Mouse (Mus musculus) hematopoietic stem cell, adult 5-6 weeks (primary cell): ENCODE data around the gene Pelo. TPM values are rescaled to one million over a fixed set of nuclear protein-coding genes. Genes with fewer than 3 reads are reported as not detected.
A peak's percentile ranks its signal among the peaks of the same experiment; 100 is the strongest.

Experiments
- ATAC-seq, 2 experiments: fragments of 125-278 bp in 1 of 2; replicated peaks in 1 of 2; 2 replicates each; pipeline ENCODE4 v1.8.0; 2016 to 2017; ENCODE audit warnings: inconsistent platforms in 2 of 2, mild to moderate bottlenecking in 2 of 2, moderate number of reproducible peaks in 2 of 2, low read depth in 1 of 2, moderate TSS enrichment in 1 of 2; ENCODE audit not compliant: low FRiP score in 2 of 2, poor library complexity in 2 of 2, severe bottlenecking in 2 of 2, insufficient read depth in 1 of 2, low TSS enrichment in 1 of 2
- total RNA-seq: library from RNA; stranded (forward); fragments of 172-1452, 232-1000 nt; gene quantifications from 2 replicates; pipeline ENCODE4 v1.2.3, GENCODE M21; 2017

Gene Pelo
- total RNA-seq, result 5.7 and 7.1 TPM in 2 replicates

GRCm38 (mm10) chr13:115090069-115090976, at the start of gene Pelo:
Gene Pelo, minus strand, starts transcription at chr13:115090186.
- ATAC-seq, result peak; percentile 82 to 83

GRCm38 (mm10) chr13:115138513-115138912, 48.5 kb upstream of the Pelo start:
- no peak for ATAC-seq

- ATAC-seq, result peak; percentile 53 to 64
These were observed 46.8 kb upstream of the Pelo start for GRCm38 (mm10) chr13:115136761-115137160.

- no peak for ATAC-seq
These were observed 42.4 kb upstream of the Pelo start for GRCm38 (mm10) chr13:115132435-115132834.

- peak; percentile 45 to 60; a peak in 2 of 4 replicates for ATAC-seq
These were observed 41.4 kb upstream of the Pelo start for GRCm38 (mm10) chr13:115131381-115131780.

- ATAC-seq, result no peak
These were observed 40.0 kb upstream of the Pelo start for GRCm38 (mm10) chr13:115130035-115130434.

- no peak for ATAC-seq
These were observed 37.8 kb upstream of the Pelo start for GRCm38 (mm10) chr13:115127826-115128225.

GRCm38 (mm10) chr13:115126534-115126933, 36.5 kb upstream of the Pelo start:
- no peak for ATAC-seq

GRCm38 (mm10) chr13:115125130-115125529, 35.1 kb upstream of the Pelo start:
- no peak for ATAC-seq

- no peak for ATAC-seq
These were observed 34.5 kb upstream of the Pelo start for GRCm38 (mm10) chr13:115124521-115124920.

GRCm38 (mm10) chr13:115118756-115119155, 28.8 kb upstream of the Pelo start:
- ATAC-seq, result peak in 1 of 2 experiments; percentile 32; a peak in 1 of 4 replicates

GRCm38 (mm10) chr13:115118195-115118594, 28.2 kb upstream of the Pelo start:
- no peak for ATAC-seq

GRCm38 (mm10) chr13:115116930-115117621, 27.1 kb upstream of the Pelo start:
- no peak for ATAC-seq

- no peak for ATAC-seq
These were observed 19.6 kb upstream of the Pelo start for GRCm38 (mm10) chr13:115109628-115110027.

GRCm38 (mm10) chr13:115107436-115107835, 17.4 kb upstream of the Pelo start:
- no peak for ATAC-seq

GRCm38 (mm10) chr13:115106183-115106582, 16.2 kb upstream of the Pelo start:
- ATAC-seq, result no peak

- ATAC-seq, result no peak
These were observed 12.8 kb upstream of the Pelo start for GRCm38 (mm10) chr13:115102754-115103153.
